Mouse (Mus musculus) thymus, postnatal 4 days (tissue): ENCODE data around the gene Brd3.
"Not testable (repeated sequence)": the region's sequence is repeated elsewhere in the genome, so short reads cannot be mapped to it uniquely, and the experiment has no call there.

Experiments
- DNase-seq: peaks from one replicate; pipeline ENCODE4 v3.0.0; 2021

The Brd3 gene

DNA sequence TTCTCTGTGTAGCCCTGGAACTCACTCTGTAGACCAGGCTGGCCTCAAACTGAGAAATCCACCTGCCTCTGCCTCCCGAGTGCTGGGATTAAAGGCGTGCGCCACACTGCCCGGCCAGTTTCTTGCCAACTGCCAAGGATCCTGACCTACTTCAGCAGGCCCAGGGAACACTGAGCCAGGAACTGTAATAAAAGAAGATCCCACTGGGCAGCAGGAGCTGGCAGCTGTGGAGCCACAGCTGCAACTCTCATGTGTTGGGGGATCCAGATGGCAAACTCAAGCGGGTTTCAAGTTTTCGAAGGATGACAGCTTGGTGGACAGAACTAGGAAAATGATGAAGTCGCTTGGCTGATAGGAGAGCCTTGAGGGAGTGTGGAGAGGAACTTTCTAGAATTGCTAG, 3.2 kb upstream of the Brd3 start:
- no peak for DNase-seq

DNA sequence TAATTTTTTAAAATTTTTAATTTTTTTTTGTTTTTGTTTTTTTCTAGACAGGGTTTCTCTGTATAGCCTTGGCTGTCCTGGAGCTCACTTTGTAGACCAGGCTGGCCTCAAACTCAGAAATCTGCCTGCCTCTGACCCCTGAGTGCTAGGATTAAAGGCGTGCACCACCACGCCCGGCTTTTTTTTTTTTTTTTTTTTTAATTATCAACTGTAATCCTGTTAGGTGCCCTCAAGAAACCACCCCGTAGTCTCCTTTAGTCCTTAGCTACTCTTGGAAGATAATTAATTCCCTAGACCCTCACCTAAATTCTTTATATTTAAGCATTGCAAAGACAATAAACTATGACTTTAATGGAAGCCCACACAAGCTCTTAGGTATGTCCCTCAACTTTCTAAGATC, 804 bp downstream of the Brd3 start:
- DNase-seq, result not testable (repeated sequence)

DNA sequence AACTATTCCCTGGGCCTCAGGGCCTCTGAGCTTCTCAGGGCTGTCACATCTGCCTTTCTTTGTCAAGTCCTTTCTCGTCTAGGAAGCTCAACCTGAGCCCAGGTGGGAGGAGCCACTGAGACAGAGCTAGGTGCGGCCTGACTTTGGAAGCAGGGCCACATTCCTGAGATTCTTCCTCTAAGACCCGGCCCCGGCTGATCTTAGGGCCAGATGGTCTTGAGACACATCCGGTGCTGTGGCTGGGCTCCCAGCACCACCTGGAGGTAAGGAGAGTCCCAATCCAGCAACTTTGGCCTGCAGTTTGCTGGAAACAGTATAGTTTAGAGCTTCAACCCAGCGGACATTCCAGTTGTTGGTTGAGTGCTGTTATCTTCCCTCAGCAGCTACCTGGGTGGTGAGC, 1.9 kb downstream of the Brd3 start:
- no peak for DNase-seq

DNA sequence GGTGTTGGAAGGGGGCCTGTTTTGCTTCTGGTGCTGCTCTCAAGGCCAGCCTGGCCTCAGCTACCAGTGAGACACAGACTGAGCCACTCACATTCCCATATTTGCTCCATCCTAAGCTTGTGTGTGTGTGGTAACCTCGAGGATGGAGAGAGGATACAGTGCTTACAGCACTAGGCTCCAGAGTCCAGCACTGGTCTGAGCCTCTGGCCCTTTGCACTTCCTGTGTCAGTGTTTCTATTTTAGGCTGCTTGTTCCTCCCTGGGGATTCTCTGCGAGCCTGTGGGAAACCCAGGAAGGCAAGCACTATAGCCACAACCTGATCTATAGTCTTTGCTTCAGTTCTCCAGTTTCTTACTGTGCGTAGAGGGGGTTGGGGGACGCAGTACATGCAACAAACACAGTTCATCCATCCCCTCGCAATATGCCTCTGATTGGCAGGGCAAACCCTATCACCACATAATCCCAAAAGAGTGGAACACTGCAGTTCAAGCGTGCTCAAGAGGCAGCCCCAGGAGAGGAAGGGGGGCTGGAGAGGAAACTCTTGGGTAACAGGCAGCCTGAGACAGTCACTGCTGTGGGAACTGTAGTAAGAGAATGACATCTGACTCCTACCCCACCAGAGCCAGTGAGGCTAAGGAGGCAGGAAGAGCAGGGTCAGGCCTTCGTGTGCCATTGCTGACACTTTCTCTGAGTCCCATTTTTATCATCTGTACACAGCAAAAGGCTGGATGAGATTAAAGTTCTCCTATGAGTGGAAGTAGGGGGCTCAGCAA, 3.2 kb downstream of the Brd3 start:
- DNase-seq, result no peak

DNA sequence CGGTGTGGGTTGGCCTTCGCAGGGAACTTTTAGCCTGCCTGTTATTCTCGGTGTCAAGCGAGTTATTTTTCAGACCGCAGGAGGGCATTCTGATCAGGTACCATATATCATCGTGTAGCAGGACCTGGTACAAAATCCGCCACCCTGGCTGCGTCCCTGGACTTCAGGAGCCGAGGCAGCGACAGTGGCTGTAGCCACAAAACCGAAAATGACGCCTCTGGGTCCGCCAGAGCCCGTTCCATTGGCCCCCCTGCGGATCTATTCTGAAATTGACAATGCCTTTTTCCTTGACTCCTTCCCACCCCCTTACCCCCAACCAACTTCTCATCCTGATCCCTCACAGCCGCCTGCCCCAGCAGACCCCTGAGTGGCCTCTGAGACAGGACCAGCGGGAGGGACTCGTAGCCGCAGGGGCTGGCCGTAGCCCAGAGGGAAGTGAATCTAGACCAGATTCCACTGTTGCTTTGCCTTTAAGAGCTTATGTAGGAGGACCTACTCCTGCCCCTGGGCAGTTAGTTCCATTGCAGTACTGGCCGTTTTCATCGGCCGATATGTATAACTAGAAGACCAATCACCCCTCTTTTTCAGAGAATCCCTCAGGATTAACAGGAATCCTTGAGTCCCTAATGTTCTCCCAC, 11.0 kb downstream of the Brd3 start:
- no peak for DNase-seq

DNA sequence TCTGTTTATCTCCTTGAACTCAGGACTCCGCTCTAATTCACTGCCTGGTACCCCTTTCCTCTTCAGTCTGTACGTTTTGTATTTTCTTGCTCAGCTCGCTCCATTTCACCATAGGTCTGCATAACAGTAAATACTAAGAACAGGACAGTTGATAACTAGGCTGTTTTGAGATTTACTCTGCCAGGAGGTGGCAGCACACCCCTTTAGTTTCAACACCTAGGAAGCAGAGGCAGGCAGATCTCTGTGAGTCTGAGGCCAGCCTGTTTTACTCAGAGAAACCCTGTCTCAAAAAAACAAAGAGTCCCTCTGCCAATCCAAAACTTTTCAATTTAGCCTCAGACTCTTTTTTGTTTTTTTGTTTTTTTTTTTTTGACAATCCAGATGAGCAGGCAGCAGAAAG, 13.5 kb downstream of the Brd3 start:
- DNase-seq, result no peak

DNA sequence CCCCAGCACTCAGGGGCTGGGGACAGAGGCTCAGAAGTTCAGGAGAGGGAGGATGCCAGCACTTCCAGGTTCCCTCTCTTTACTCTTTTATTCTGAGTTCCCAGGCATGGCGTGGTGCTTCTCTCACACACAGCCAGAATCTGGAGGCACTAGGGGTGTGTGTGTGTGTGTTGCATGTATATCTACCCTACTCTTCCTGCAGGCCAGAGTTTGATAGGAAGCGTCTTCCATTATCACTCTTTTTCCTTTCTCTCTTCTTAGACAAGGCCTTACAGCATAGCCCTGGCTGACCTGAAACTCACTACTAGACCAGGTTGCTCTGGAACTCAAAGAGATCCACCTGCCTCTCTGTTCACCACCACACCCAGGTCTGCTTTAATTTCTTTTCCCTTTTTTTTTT, 16.5 kb downstream of the Brd3 start:
- DNase-seq, result no peak

DNA sequence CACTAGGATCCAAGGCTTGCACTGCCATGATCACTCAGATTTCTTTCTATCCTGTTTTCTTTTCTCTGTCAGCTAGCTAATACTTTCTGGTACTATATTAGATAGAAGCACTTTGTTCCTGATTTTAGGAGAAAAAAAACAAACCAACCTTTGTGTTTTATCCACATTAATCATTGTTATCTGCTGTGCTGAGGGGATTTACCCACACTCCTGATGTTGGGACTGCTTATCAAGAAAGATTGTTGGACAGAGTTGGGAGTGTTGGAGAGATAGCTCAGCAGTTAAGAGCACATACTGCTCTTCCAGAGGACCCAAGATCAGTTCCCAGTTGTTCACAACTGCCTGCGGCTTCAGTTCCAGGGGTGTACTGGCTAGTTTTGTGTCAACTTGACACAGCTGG, 19.1 kb downstream of the Brd3 start:
- DNase-seq, result no peak

DNA sequence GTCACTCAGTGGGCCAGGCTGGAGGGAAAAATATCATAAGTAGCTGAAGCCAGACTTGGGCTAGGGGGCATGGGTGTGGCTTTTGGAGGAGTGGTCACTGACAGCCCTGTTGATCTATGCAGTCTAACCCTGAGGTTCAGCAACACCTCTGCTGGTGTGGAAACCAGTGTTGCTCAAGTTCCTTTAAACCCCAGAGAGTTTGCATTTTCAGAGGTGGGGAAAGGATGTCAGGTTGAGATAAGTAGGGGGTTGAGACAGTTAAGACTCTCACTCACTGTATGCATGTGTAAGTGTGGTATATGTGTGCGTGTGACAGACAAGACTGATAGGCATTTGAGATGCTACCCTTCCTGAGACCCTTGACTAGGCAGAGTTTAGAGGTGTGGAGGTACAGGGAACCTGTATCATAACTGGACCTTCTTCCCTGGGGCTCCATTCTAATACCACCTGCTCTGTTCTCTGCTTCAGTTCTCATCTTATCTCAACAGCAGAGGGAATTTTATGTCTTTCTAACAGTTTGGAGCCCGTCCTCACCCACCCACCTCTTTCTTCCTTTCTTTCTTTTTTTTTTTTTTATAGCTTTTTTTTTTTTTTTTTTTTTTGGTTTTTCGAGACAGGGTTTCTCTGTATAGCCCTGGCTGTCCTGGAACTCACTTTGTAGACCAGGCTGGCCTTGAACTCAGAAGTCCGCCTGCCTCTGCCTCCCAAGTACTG, 20.0 kb downstream of the Brd3 start:
- DNase-seq, result no peak

DNA sequence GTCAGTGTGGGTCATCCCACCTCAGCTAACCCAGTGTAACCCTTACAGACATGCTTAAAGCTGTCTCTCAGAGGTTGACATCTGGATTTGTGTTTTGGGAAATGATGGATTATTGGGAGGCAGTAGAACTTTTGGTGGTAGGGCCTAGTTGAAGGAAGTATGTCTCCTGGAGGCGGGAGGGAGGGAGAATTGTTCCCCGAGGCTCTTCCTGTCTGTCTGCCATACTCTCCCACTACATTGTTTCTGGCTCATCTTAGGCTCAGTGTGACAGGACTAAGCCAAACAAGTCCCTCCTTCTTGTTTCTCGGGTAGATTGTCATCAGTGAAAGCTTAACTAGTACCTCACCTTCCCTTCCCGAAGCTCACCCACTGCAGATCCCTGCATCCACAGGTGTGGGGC, 20.7 kb downstream of the Brd3 start:
- DNase-seq, result no peak

DNA sequence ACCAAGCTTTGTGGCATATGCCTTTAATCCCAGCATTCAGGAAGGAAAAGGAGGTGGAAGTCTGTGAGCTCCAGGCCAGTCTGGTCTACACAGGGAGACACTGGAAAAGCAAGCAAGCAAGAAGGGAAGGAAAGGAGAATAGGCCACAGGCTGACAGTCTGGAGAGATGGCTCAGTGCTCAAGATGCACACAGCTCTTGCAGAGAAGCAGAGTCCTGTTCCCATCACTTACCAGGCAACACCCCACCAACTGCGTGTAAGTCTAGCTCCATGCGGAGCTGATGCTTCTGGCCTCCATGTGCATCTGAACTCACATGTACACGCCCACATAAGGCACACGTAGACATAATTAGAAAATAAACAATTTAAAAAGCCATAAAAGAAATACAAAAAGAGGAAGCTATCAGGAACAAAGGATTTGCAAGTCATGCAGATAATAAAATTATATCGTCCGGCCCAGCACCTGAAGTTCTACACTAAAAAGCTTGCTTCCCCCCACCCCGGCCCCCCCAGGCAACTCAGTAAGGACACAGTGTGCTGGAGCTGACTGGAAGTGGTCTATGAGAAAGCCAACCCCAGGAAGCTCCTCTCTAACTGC, 25.1 kb downstream of the Brd3 start:
- no peak for DNase-seq

DNA sequence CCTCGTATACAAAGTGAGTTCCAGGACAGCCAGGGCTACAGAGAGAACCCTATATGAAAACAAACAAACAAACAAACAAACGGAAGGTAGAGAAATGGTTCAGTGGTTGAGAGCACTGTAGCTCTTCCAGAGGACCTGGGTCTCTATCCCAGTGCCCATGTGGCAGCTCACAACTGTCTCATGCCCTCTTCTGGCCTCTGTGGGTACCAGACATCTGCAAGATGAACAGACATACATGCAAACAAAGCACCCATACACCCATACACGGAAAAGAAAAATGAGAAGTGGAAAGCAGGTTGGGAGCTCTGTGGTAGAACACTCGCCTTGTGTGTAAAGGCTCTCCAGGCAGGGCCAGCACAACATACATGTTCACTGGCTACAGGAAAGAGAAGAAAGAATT, 27.1 kb downstream of the Brd3 start:
- peak; percentile 37 for DNase-seq

DNA sequence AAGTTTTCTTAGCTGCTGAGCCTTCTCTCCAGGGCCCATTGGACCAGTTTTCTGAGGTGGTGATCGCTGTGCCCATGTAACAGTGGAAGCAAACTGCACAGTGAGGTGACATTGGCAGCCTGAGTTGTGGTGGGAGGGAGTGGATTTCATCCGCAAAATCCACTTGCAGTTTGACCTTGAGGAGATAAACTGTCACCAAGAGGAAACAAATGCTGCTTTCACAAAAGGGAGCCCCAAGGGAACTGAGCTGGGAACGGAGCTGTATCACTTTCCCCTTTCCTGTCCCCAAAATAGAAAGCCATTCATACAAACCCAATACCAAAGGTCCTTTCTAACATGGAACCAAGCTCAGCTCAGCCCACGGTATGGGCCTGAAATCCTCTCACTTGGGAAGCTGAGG, 27.6 kb downstream of the Brd3 start:
- no peak for DNase-seq

DNA sequence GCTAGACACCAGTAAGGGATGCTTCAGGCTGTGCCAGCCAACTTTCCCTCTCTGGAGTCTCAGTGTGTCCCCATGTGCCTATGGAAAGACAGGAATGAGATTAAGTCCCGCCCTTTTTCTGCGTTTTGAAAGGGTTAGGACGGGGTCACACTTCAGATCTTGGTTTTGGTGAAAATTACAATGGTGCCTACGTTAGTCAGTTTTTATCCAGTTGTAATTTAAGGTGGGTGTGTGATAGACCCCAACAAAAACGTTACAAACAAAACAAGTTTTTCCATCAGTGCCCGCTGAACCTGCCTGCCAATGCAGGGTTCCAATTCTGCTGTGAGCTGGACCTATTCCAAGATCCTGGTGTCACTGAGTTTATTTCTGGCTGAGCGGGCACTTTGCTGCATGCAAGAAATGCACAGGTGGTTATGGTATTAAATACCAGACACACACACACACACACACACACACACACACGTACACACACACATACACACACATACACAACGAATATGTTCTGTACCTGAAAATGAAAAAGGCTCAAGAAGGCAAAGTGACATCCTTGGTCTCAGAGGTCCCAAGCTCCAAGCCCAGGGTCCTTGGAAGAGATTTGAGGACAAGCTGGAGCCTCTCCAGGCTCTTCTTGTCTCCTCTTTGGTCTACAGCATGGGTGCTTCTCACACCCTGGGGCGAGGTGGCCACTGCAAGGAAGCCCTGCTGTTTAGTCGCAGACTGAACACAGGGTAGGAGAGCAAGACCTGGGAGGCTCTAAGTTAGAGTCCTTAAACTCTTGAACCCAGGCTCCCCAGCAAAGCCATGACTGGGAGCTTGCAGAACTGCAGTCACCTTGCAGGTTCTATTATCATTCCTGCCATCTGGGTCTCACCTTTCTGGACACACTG, 30.9 kb downstream of the Brd3 start:
- no peak for DNase-seq

DNA sequence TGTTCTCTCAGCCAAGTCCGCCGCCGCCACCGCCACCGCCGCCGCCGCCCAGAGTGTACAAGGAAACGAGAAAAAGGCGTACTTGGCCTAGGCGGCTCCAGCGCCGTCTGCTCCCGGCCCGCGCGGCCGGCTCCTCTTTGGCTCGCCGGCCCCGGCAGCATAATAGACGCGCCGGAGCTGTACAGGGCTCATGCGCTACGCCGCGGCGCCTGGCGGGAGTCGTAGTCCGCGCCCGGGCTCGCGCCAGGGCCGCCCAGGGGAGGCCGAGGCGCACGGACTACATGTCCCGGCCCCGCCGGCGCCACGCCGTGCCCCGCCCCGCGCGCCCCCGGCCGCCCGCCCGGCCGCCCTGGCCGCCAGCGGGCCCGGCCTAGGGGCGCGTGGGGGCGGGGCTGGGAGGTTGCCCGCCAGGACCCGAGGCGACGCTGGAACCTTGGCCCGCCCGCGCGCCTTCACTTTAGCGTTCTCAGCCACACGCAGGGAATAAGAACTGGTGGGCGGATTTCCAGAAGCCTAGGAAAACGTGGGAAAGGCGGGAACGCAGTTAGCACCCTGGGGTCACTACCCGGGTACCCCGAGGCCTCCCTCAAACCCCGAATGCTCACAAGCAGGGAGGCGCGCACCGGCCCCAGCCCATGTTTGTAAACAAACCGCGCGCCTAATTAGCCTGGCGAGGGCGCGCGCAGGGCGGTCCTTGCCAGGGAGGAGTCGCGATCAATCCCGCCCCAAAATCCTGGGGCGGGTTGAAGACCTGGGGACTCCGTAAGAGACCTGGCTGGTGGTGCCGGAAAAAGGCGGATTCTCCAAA, 31.8 kb downstream of the Brd3 start:
- peak; percentile 93 for DNase-seq

DNA sequence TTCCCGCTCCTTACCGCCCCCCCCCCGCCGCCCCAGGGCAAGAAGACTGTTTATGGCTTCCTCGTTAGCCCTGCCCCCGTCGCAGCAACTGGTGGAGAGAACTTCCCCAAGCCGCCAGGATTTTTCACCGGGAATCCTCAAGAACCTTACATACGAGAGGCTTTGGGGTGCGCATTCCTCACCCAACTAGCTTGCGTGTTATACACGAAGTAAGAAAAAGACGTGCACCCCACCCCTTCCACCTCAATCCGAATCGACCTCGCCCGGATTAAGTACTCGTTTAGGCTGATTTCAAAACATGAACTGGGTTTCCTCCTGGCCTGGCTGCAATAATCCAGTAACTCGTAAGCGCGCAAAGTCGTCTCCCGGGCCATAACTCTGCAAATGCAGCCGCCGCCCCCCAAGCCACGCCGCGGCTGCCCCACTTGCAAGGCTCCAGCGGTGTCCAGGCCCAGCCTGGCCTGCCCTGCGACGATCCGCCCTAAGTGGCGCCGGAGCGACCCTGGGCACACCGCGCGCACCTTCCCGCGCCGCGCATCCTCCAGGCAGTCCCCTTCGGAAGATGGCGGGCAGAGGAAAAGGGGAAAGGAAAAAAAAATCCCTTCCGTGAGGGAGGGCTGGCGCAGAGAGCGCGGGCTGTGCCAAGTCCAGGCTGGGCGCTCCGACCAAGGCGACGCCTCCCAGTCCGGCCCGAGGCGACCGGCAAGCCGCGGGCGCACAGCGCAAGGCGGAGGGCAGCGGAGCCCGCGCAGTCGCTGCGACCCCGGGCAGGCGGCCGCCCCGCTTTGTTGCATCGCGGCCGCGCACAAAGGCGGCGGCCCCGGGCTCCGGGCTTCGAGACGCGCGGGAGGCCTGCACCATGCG, 32.6 kb downstream of the Brd3 start:
- peak; percentile 65 for DNase-seq

DNA sequence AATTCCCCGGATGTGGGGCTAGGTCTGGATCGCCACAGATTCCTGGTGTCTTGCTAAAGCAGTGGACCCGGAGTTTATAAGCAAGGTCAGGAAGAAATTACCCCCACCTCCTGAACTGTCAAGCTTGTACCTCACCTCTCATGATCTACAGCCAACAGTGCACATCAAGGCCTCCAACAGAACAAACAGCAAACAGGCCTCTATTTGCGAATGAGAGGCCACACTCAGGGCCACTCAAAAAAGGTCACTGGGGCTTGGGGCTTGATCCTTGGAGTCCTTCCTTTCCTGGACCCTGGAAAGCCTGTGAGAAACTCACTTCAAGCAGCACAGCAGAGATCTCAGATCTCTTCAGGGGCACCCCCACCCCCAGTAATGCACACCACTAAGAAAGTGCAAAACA, 33.6 kb downstream of the Brd3 start:
- DNase-seq, result no peak

DNA sequence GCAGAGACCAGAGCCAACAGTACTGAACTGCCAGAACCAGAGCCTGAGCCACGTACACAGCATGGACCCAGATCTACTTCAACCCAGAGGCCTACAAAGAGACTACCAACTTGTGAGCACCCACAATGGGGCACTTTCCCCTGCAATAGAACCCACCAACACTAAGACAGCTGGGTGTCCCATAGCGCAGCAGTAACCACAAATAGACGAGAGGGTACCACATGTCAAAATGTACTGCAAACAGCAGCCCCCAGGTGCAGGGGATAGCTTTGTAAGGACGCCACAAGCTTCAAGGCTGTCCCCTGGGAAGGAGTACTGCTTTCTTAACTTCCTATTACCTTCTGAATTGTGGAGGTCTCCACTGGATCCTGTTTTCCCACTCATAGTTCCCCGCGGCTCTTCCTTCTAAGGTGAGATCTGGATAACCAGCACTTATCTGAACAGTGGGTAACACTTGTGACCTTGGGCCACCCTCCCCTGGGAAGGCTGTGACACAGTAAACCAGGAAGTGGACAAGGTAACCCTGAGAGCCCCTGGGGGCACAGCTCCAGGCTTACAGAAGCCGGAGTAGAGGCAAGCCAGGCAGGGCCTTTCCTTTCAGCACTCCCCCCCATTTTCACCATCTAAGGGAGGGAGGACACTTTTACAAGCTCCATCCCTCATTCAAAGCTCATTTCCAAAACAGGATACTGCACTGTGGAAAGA, 34.2 kb downstream of the Brd3 start:
- DNase-seq, result peak; percentile 50

DNA sequence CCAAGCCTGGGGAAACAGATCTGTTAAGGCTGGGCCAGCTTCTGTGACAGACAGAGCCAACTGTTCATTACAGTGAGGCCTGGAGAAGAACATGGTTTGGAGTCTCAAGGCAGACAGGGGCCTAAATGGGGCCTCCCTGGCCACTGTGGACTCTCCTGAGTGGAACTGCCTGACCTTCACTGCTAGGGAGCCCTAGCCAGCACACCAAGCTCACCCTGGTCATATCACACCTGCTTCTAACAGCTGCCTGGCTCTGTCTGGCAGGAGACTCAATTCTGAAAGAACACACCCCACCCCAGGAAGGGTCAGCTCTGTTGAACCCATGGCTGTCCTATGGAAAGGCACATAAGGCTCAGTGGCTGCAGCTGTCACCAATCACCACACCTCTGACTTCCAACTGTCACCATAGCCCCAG, 36.3 kb downstream of the Brd3 start:
- peak; percentile 10 for DNase-seq

DNA sequence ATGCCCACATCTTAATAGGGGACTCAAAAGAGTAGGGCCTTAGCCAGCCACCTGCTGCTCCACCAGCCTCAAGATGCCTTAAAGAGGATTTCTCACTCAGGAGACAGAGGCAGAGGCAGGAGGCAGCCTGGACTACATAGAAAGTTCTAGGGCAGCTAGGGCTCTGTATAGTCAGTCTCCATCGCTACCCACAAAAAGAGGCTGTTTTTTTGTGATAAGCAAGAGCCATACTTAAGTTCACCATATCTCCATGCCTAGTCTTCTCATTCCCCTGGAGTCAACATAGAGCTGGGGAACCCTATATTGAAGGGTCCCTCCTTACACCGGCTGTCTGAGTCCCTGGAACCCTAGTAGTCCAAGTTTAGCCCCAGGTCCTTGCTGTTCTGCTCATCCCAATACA, 36.9 kb downstream of the Brd3 start:
- no peak for DNase-seq
